Mouse (Mus musculus): ENCODE measurements around the gene Zfyve16.

Gene Zfyve16

GRCm38 (mm10) chr13:92467891-92468290 lies 62.8 kb downstream of the Zfyve16 start:
- no peak for DNase-seq (ENCODE audit: low spot score)

- no peak for DNase-seq (ENCODE audit: low spot score)
Observed at GRCm38 (mm10) chr13:92464698-92465097, 66.0 kb downstream of the Zfyve16 start.

- DNase-seq (ENCODE audit: low spot score) = no peak
Observed at GRCm38 (mm10) chr13:92446872-92447271, 83.8 kb downstream of the Zfyve16 start.

GRCm38 (mm10) chr13:92440286-92440685 lies 90.4 kb downstream of the Zfyve16 start:
- no peak for DNase-seq (ENCODE audit: low spot score)

GRCm38 (mm10) chr13:92438656-92439055 lies 92.0 kb downstream of the Zfyve16 start:
- DNase-seq (ENCODE audit: low spot score) = no peak

All from T-cell, adult 2 months (primary cell).